Mouse (Mus musculus) liver, embryonic 11.5 days (tissue): ENCODE results near the gene Pnpla8. TPM values are rescaled to one million over a fixed set of nuclear protein-coding genes. Genes with fewer than 3 reads are reported as not detected.

Experiments
- ATAC-seq: fragments of 200-750 bp; cut with Nextera tagmentation; replicated peaks from 2 replicates; pipeline ENCODE4 v1.8.0; 2017; ENCODE audit warnings: moderate number of reproducible peaks, mild to moderate bottlenecking, moderate TSS enrichment, moderate library complexity; ENCODE audit not compliant: low FRiP score
- DNase-seq: peaks from one replicate; pipeline ENCODE4 v3.0.0-alpha.2; 2017; ENCODE audit warnings: low spot score
- H3K27ac ChIP-seq: fragments of 300-500 bp; sonication (generic); 2 replicates; pipeline ENCODE4 v1.5.1; 2014; ENCODE audit warnings: mild to moderate bottlenecking, low read depth, low read length, control low read depth
- H3K27me3 ChIP-seq: fragments of 300-500 bp; sonication (generic); replicated peaks from 2 replicates; pipeline ENCODE4 v1.6.1; 2014; ENCODE audit warnings: low read length, mixed read lengths; ENCODE audit not compliant: control insufficient read depth, insufficient read depth
- H3K36me3 ChIP-seq: fragments of 300-500 bp; sonication (generic); 2 replicates; pipeline ENCODE4 v1.6.1; 2014; ENCODE audit warnings: mild to moderate bottlenecking, low read length, moderate library complexity, mixed read lengths; ENCODE audit not compliant: control insufficient read depth, insufficient read depth
- H3K4me1 ChIP-seq: fragments of 300-500 bp; sonication (generic); replicated peaks from 2 replicates; pipeline ENCODE4 v1.6.1; 2014; ENCODE audit warnings: low read length, mixed read lengths; ENCODE audit not compliant: control insufficient read depth, insufficient read depth
- H3K4me2 ChIP-seq: fragments of 300-500 bp; sonication (generic); 2 replicates; pipeline ENCODE4 v1.6.1; 2014; ENCODE audit warnings: mild to moderate bottlenecking, control low read depth, moderate library complexity
- H3K4me3 ChIP-seq: fragments of 300-500 bp; sonication (generic); 2 replicates; pipeline ENCODE4 v1.5.1; 2014; ENCODE audit warnings: low read depth, low read length, control low read depth
- H3K9ac ChIP-seq: fragments of 300-500 bp; sonication (generic); 2 replicates; pipeline ENCODE4 v1.6.1; 2014; ENCODE audit warnings: low read depth, low read length, control low read depth
- H3K9me3 ChIP-seq: fragments of 300-500 bp; sonication (generic); 2 replicates; pipeline ENCODE4 v1.6.1; 2016; ENCODE audit warnings: low read length, inconsistent platforms, mixed read lengths; ENCODE audit not compliant: control insufficient read depth
- WGBS: fragments of 180-500 bp; shearing (Covaris S2); extraction: QIAGEN DNeasy Blood & Tissue Kit; methylation state at CpG from one replicate; pipeline ENCODE4 v1.1.7; 2014; 5-methylcytosine and 5-hydroxymethylcytosine counted together
- polyA plus RNA-seq: library from polyadenylated mRNA; unstranded; fragments of >200 nt; fragmentation: Nextera tagmentation; extraction: Ambion mirVana; gene quantifications from 2 replicates; pipeline ENCODE4 v1.2.1, GENCODE M21; 2014

Pnpla8 gene
- polyA plus RNA-seq, 1 experiment from 2014 or later: 29.3 TPM

- Histone ChIP-seq H3K9ac (no peak overlapping the region), H3K4me3 (no peak overlapping the region), H3K27me3 (no peaks in the 10 kb centered on the region), H3K4me2 (no peak overlapping the region), H3K9me3 (no peaks in the 10 kb centered on the region), H3K36me3 (no peaks in the 10 kb centered on the region), H3K27ac (no peak overlapping the region), H3K4me1 (no peaks in the 10 kb centered on the region; the same call in 1 of the 2 replicates)
- no peak for DNase-seq
- 85% methylated on average over 3 of the region's 3 CpGs for WGBS
- ATAC-seq: no peak
Measured at GRCm38 (mm10) chr12:44211555-44211954, 9.6 kb upstream of the Pnpla8 start.

- no peaks in the 10 kb centered on the region for H3K9me3 ChIP-seq
- under 1% methylated on average over 85 of the region's 89 CpGs for WGBS
- H3K36me3 ChIP-seq: no peaks in the 10 kb centered on the region
- peak overlapping the region; percentile 81 for H3K4me2 ChIP-seq
- 0 out of 2 replicates have a peak, but pooled peaks have one; percentile 31 for ATAC-seq
- DNase-seq: peak; percentile 45
- 0 out of 2 replicates have a peak, but pooled peaks cover 3% of the 10 kb centered on the region for H3K27me3 ChIP-seq
- no peaks in the 10 kb centered on the region for H3K4me1 ChIP-seq
- peak overlapping the region; percentile 59 for H3K9ac ChIP-seq
- H3K27ac ChIP-seq: no peak overlapping the region
- H3K4me3 ChIP-seq: peak overlapping the region; percentile 63
Measured at GRCm38 (mm10) chr12:44221651-44222356, 634 bp downstream of the Pnpla8 start.

- no peak for ATAC-seq
- no peaks in the 10 kb centered on the region for H3K36me3 ChIP-seq
- no peak overlapping the region for H3K4me2 ChIP-seq
- H3K27me3 ChIP-seq: 0 out of 2 replicates have a peak, but pooled peaks cover 3% of the 10 kb centered on the region
- H3K9ac ChIP-seq: no peak overlapping the region
- H3K4me1 ChIP-seq: no peaks in the 10 kb centered on the region
- no peak for DNase-seq
- WGBS: 56% methylated on average over 3 of the region's 3 CpGs
- H3K27ac ChIP-seq: no peak overlapping the region
- no peaks in the 10 kb centered on the region for H3K9me3 ChIP-seq
- no peak overlapping the region for H3K4me3 ChIP-seq
Measured at GRCm38 (mm10) chr12:44223044-44223443, 1.9 kb downstream of the Pnpla8 start.

- H3K27ac ChIP-seq: no peak overlapping the region
- ATAC-seq (no peak), DNase-seq (no peak)
- H3K36me3 ChIP-seq: no peaks in the 10 kb centered on the region
- H3K4me3 ChIP-seq: no peak overlapping the region
- no peaks in the 10 kb centered on the region for H3K9me3 ChIP-seq
- H3K9ac ChIP-seq: no peak overlapping the region
- WGBS: 56% methylated on average over 3 of the region's 3 CpGs
- H3K4me2 ChIP-seq: no peak overlapping the region
- no peaks in the 10 kb centered on the region for H3K4me1 ChIP-seq
- H3K27me3 ChIP-seq: 0 out of 2 replicates have a peak, but pooled peaks cover 3% of the 10 kb centered on the region
Measured at GRCm38 (mm10) chr12:44224650-44225049, 3.5 kb downstream of the Pnpla8 start.

- ATAC-seq: no peak
- WGBS: 68% methylated on average over 7 of the region's 7 CpGs
Measured at GRCm38 (mm10) chr12:44241090-44241489, 19.9 kb downstream of the Pnpla8 start.

GRCm38 (mm10) chr12:44242407-44242806 lies 21.2 kb downstream of the Pnpla8 start:
- DNase-seq: no peak
- 80% methylated on average over 4 of the region's 4 CpGs for WGBS

More at GRCm38 (mm10) chr12:44241090-44241489, 19.9 kb downstream of the Pnpla8 start:
- Histone ChIP-seq H3K27ac (no peak overlapping the region), H3K4me1 (no peaks in the 10 kb centered on the region), H3K4me3 (no peak overlapping the region), H3K4me2 (no peak overlapping the region), H3K36me3 (no peaks in the 10 kb centered on the region), H3K9ac (no peak overlapping the region), H3K27me3 (no peaks in the 10 kb centered on the region), H3K9me3 (no peaks in the 10 kb centered on the region)
- no peak for DNase-seq

GRCm38 (mm10) chr12:44245739-44246138 lies 24.6 kb downstream of the Pnpla8 start:
- H3K9ac ChIP-seq: no peak overlapping the region
- no peak overlapping the region for H3K4me2 ChIP-seq
- H3K36me3 ChIP-seq: no peaks in the 10 kb centered on the region
- ATAC-seq: no peak
- H3K27ac ChIP-seq: no peak overlapping the region
- no peaks in the 10 kb centered on the region for H3K27me3 ChIP-seq
- 88% methylated on average over 3 of the region's 3 CpGs for WGBS
- no peaks in the 10 kb centered on the region for H3K9me3 ChIP-seq
- no peak overlapping the region for H3K4me3 ChIP-seq
- no peaks in the 10 kb centered on the region for H3K4me1 ChIP-seq
- DNase-seq: no peak

More at GRCm38 (mm10) chr12:44242407-44242806, 21.2 kb downstream of the Pnpla8 start:
- Histone ChIP-seq H3K9ac (no peak overlapping the region), H3K4me1 (no peaks in the 10 kb centered on the region), H3K27ac (no peak overlapping the region), H3K36me3 (no peaks in the 10 kb centered on the region), H3K27me3 (no peaks in the 10 kb centered on the region), H3K9me3 (no peaks in the 10 kb centered on the region), H3K4me3 (no peak overlapping the region), H3K4me2 (no peak overlapping the region)
- ATAC-seq: no peak

GRCm38 (mm10) chr12:44248309-44248977 lies 27.3 kb downstream of the Pnpla8 start:
- Histone ChIP-seq H3K9ac (no peak overlapping the region), H3K27ac (no peak overlapping the region), H3K9me3 (no peaks in the 10 kb centered on the region), H3K4me1 (no peaks in the 10 kb centered on the region), H3K4me2 (no peak overlapping the region), H3K27me3 (no peaks in the 10 kb centered on the region), H3K4me3 (no peak overlapping the region), H3K36me3 (no peaks in the 10 kb centered on the region)
- DNase-seq (no peak), ATAC-seq (no peak)
- 60% methylated on average over 9 of the region's 9 CpGs for WGBS
